Mouse (Mus musculus) gastrocnemius, postnatal 10 days (tissue): ENCODE results near the gene Wfdc16. TPM values are rescaled to one million over a fixed set of nuclear protein-coding genes. Genes with fewer than 3 reads are reported as not detected.

Source experiments
- DNase-seq: peaks from one replicate; pipeline ENCODE4 v3.0.0; 2021; ENCODE audit warnings: mixed read lengths
- long read RNA-seq, 2 experiments: library from polyadenylated mRNA; stranded (forward); transcript quantifications; one replicate each; pipeline ENCODE4 v2.0.0; 2021
- total RNA-seq, 2 experiments: library from RNA; stranded (reverse); gene quantifications; 2 replicates each; pipeline ENCODE4 v1.2.3; 2021

The Wfdc16 gene
- not detected for total RNA-seq
- long read RNA-seq, experiment 1: 0 reads
- long read RNA-seq, experiment 2: 0 reads

DNA sequence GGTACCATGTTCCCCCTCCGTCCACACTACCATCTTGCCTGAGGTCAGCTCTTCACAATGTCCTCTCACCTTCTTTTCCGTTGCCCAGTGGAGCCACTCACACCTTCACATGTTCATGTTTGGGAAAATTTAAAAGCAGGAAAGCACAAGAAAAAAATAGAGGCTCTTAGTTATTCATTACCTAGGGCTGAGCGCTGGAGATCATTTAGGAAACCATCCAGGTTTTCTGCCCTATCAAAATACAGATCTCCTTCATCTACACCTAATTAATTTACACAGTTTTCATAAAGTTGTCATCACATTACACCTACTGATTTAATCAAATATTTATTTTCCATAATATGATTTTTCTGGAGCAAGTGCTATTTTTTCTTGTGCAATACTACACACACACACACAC, at the start of gene Wfdc16:
Gene Wfdc16, minus strand, starts transcription at position 101 of the 400 bp plus-strand sequence.
- DNase-seq: no peak

DNA sequence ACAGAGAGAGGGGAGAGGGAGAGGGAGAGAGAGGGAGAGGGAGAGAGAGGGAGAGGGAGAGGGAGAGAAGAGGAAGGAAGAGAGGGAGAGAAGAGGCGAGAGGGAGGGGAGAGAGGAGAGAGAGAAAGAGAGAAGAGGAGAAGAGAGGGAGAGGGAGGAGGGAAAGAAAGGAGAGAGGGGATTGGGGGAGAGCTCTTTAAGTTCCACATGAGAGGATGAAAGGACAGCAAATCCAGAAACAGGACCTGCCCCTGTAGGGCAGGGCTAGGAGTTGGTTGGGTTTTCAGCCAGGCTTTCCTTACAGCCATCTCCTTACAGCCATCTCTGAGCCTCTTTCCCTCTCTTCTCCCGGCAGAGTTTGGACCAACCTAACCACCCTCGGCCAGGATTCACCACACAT, 46.2 kb upstream of the Wfdc16 start, which contains the start of gene Wfdc13:
Gene Wfdc13, plus strand, starts transcription at position 301 of the 400 bp plus-strand sequence.
- DNase-seq: no peak

DNA sequence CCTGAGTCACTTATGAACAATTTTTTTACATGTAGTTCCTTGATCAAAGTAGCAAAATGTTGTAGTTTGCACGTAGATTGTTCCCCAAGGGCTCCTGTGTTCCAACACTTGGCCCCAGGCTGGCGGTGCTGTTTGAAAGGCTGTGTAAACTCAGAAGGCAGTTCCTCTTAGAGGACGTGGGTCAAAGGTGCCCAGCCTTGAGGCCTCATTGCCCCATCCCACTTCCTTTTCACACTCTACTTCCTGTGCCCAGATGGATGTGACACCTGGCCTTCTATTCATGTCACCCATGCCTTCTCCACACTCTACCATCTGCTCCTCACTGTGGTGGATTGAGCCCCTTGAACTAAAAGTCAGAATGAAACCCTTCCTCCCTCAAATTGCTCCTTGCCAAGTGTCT, 41.3 kb upstream of the Wfdc16 start:
- DNase-seq: no peak

DNA sequence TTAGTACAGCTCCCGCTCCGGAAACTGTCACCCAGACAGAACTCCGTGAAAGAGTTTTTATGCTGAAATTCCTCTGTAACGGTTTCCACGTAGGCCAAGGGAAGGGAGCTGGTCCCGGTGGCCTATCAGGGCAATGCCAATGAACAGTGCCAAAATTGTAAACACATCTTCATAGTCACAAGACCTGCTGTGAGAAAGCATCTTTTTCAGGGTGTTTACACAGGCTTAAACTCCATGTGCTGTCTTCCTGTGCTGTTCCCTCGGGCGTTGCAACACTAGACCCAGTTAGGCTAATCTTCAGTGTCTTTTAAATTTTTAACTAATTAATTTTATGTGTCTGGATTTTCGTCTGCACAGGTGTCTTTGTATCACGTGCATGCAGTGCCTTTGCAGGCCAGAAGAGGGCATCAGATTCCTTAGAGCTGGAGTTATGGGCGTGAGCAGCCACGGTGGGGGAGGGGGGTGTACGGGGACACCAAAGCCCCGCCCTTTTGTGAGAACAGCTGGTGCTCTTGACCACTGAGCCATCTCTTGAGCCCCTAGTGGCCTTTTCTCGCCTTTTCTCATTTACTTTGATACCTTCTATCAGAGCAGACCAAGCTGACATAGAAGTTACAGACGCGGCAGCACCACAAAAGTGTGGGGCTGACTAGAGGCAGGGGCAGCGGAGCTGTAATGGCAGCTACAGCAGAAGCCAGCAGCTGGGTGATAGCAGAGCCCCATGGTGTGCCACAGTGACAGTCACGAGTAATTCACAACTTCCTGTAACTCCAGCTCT, 40.4 kb upstream of the Wfdc16 start:
- DNase-seq: peak; percentile 68

DNA sequence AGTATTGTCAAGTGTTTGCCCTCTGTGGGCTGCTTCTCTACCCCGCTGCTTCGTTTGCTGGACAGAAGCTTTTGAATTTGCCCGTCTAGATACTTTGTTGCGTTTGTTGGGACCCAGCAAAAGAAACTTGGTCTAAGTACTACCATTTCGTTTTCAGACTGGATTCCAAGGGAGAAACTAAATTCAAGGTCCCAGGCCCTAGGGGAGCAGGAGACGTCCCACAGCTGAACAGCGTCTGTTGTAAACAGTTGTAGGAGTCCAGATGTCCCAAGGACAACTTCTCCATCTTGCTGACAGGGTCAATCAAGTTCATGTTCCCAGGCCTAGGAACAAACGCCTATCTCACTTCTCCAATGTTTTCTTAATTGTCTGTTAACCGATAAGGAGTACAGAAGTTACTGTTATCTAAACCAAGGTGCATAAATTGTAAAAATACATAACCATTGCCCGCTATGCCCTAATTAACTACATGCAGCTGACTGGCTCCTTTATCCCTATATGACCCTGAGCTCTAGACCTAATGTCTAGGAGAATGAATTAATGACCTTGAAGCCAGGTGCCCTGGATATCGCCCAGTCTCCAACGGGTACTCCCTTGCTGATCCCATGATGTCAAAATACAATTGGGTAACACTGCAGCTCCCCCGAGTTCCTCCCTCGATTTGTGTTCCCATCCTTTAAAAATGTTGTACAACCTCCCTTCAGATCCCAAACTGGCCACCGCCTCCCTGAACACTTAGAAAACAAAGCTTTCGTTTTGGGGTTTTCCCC, 38.5 kb upstream of the Wfdc16 start:
- no peak for DNase-seq

DNA sequence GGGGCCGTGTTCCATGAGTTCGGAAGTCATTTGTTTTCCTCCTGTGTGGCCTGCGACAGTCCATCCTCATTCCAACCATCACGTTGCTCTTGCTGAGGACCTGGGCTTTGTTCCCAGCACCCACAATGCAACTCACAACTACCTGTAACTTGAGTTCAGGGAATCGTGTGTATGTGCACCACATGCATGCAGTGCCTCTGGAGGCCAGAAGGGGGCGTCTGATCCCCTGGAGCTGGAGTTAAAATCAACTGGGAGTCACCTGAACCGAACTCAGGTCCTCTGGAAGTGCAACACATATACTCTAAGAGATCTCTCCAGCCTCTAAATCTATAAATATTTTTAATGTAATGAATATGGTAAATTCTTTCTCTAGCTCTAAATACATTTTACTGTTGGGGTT, 37.5 kb upstream of the Wfdc16 start:
- no peak for DNase-seq

DNA sequence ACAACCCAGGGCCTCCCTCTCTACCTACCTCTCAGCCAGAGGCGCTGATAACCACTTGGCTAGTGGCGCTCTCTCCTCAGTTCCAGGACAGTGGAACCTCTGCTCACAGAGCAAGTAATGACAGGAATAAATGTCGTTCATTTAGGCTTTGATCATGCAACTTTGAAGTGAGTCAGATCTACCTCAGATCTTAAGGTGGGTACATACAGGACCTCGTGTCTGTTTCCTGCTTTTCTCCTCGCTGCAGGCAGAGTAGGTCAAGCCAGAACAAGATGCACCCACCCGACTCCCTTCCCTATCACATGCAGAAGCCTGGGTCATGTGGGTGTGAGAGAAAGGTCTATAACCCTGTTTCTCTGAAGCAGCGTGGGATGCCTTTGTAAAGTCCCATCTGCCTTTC, 35.4 kb upstream of the Wfdc16 start, which contains the start of gene Wfdc11:
Gene Wfdc11, minus strand, starts transcription at position 101 of the 400 bp plus-strand sequence.
- no peak for DNase-seq

DNA sequence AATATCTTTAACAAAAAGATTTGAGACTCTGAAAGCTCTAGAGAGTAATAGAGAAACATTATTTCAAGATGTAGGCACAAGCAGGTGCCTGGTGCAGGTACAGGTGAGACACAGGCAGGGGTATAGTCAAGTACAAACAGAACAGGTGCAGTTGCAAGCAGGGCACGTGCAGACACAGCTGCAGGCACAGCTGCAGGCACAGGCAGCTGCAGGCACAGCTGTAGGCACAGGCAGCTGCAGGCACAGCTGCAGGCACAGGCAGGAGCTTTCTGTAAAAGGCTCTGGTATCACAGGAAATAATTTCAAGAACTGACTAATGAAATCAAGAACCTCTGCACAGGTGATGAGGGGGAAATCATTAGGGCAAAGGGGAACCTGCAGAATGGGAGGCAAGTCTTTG, 32.3 kb upstream of the Wfdc16 start:
- DNase-seq: no peak

DNA sequence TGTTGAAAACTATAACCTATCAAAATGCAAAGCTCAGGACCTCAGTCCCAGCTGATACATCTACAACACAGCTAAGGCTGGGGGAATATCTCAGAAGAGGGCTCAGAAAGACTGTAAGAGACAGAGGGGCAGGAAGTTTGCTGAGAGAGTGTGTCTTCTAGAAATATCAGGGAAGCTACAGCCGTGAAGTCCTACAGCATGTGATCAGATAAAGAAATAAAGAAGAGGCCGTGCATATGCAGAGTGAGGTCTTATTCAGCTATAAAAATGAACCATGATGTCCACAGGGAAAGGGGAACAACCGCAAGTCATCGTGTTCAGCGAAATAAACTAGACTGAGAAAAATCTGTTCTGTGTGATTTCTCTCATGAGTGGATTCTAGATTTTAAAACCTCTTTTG, 31.7 kb upstream of the Wfdc16 start:
- DNase-seq: no peak

DNA sequence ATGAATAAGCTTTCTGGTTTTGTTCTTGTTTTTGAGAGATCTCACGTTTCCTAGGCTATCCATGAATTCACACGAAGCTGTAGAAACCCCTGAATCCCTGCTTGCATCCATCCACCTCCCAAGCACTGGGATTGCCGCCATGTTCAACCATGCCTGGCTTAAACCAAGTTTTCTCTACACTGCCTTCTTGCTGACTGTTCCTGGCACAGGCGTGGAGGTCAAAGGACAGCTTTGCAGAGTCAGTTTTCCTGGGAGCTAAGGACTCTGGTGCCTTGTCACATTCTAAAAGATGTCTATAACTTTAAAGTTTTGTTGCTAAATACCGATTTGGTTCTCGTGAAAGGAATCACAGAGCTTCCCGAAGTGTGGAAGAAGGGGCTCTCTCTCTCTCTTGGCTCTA, 26.3 kb upstream of the Wfdc16 start:
- DNase-seq: no peak

DNA sequence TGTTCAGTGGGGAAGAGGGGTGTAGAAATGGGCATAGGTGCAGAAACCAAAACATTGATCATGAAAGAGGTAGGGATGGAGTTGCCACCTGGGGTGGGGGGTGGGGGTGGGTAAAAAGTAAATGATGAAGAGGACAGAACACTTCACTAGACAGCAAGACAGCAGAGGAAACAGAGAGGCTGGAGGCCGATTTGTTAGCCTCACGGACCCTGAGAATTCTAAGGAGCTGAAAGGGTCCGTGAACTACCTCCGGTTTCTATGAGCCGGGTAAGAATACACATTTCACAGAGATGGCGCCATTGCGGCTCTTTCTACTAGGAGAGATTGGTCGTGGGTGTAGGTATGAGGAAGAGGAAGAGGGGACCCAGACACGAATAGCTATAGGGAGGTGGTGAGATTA, 17.9 kb upstream of the Wfdc16 start, which contains the start of gene Wfdc9:
Gene Wfdc9, minus strand, starts transcription at position 101 of the 400 bp plus-strand sequence.
- no peak for DNase-seq

DNA sequence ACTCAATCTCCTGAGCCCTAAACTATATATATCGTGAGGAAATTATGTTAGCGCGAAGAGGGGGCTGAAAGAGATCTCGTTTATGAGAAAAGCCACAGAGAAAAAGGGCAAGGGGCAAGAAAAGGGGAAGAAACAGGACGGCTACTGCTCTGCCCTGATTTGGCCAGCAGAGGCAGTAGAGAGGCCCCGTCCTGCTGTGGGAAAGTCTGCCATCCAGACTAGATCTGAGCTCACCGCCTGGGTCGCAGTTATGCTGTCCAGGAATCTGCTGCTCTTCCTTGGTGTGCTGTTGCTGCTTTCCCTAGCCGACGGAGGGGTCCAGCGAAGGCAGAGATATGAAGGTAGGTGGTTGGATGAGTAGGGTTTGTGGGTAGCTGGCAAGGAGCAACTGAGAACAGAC, 17.3 kb upstream of the Wfdc16 start, which contains the start of gene Wfdc10:
Gene Wfdc10, plus strand, starts transcription at position 189 of the 400 bp plus-strand sequence.
- DNase-seq: peak; percentile 54

DNA sequence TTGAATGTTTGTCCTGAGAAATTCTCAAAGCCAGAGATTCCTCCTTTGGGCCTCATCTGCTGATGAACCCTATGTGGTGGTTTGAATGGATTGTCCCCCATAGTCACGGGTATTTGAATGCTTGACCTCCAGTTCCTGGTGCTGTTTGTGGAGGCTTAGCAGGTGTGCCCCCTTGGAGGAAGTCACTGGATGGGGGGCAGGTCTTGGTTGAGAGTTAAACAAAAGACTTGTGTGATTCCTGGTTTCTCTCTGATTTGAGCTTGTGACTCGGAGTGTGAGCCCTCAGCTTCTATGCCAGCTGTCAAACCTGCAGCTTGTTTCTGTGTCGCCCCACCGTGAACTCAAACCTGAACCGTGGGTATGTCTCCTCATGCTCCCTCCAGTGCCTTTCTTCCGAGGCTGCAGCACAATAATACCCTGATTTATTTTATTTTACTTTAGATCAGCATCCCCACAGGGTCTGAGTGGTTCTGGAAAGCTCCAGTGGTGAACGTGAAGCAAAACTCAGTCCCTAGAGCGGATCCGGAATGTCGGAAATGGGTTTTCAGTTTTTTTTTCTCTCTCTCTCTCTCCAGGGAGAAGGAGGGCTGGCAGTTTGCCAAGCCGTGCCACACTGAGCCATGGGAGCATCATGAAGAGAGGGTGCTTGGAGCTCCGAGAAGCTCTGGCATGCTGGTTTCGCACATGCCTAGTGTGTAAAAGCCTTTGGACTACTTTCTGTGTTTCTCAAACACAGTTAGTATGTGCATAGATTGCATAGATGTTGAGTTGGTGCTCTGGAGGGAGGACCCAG, 3.5 kb upstream of the Wfdc16 start:
- DNase-seq: no peak

DNA sequence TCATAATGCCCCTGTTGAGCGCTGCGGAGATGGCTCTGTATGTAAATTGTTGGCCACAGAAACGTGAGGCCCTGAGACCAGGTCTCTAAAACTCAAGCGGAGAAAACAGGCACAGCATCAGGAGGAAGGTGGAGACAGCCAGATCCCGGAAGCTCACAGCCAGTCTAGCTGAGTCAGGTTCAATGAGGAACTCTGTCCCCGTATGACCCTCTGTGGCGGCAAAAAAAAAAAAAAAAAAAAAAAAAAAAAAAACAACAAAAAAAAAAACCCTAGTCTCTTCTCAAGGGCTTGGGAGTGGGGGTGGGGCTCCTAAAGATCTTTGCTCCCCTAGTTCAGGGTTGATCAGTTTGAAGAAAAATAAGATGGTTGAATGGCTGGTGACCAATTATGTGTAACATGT, 2.5 kb upstream of the Wfdc16 start:
- no peak for DNase-seq

DNA sequence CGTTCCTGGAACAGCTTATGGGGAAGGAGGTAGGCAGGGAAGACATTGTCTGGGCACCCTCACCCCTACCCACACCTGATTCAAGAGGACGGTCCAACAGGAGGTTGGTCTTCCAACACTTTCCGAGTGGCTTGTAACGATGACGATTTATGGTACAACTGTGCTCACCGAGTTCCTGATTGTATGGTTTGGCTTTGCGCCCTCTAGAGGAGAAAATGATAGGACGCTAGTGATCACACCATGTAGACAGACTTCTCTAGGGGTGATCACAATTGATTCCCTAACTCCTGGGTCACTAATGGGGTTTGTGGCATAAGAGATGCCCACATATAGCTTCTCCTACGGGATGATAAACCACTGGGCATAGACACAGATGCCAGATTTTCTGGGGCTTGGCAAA, 3.3 kb downstream of the Wfdc16 start:
- DNase-seq: no peak

DNA sequence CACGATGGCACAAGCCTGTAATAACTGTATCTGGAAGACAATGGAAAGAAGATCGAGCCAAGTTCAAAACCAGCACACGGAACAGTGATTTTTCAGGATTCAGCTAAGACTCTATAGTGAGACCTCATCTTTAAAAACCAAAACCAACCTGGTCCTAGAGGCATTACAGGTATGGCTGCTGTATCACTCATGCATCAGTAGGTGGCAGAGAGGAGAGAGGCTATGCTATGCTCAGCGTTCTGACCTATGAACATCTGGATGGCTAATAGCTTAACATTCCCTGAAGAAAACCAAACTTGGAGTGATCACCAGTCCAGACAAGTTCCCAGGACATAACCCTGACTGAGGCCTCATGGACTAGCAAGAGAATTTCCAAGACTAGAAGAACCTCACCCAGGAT, 16.8 kb downstream of the Wfdc16 start:
- no peak for DNase-seq

DNA sequence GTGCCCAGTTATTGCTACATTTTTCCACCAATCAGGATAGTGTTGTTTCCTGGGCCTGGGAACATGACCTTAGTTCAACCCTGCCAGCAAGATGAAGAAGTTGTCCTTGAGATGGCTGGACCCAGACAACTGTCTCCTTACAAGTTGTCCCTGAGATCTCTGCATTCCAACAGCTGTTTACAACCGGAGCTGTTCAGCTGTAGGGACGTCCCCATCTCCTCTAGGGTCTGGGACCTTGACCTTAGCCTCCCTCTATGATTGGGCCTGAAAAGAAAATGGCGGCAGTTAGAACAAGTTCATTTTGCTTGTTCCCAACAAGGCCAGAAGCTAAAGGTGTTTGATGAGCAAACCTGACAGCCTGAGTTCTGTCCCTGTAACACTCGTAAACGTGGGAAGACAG, 19.5 kb downstream of the Wfdc16 start:
- DNase-seq: no peak

DNA sequence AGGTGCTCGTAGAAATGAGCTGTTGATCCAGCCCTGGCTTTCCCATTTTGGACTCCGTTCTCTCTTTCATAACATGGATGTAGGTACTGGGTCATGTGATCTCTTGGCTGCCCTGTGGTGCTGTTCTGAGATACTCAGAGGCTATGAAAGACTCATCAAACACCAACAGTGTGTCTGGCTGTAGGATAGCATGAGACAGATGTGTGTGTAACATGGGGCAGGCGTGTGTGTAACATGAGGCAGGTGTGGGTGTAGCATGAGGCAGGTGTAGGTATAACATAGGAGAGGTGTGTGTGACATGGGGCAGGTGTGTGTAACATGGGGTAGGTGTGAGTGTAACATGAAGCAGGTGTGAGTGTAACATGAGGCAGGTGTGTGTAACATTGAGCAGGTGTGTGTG, 23.2 kb downstream of the Wfdc16 start:
- no peak for DNase-seq

DNA sequence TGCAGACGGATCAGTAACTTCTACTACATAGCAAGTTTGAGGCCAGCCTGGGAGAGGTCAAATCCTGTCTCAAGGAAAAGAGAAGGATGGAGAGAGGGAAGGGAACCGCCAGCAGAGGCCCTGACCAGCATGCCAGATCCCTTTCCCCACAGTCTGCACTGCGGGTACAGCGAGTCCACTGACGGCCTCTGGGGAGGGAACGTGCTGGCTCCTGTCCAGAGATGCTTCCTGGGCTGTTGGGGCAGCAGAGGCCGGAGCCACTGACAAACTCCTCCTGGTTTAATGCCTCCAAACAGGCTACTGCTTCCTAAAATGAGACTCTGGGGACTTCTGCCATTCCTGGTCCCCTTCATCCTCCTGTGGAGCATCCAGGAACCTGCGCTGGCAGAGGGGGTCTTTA, 25.1 kb downstream of the Wfdc16 start, which contains the start of the genes Wfdc6b and Wfdc8:
Gene Wfdc6b, plus strand, starts transcription at position 52 of the 400 bp plus-strand sequence.
Gene Wfdc8, minus strand, starts transcription at position 156 of the 400 bp plus-strand sequence.
- peak; percentile 35 for DNase-seq

DNA sequence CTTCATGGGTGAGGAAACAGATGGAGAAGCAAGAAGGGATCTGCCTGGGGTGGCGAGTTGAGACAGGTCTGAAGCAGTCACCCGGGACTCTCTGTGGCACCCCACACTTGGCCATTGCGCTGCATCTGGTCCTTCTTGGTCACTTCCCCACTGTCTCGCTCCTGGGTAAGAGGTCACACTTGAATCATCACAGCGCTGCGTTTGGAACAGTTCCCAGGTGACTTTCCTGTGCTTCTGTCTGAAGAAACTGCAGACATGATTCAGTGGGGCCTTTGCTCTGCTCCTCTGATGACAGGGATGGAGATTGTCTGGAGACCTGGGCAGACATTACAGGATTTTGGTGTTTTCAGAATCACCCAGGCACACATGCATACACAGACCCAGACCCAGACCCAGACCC, 29.8 kb downstream of the Wfdc16 start:
- DNase-seq: no peak

DNA sequence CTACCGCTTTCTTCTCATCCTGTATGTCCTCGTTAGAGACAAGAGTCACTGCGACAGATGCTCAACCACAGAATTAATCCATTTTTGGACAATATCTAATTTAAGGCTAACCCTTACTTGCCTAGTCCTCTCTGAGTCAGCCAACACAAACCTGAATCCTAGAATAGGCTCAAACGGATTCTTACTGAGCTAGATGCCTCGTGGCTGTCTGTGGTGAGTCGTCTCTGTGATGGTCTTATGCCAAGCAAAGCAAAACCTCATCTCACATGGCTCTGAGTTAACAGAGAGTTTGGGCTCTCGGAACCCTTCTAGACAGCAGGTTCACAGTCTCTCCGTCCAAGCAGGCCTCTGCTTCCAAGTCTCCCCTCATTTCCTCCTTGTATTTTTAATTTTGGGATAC, 34.2 kb downstream of the Wfdc16 start:
- DNase-seq: no peak

DNA sequence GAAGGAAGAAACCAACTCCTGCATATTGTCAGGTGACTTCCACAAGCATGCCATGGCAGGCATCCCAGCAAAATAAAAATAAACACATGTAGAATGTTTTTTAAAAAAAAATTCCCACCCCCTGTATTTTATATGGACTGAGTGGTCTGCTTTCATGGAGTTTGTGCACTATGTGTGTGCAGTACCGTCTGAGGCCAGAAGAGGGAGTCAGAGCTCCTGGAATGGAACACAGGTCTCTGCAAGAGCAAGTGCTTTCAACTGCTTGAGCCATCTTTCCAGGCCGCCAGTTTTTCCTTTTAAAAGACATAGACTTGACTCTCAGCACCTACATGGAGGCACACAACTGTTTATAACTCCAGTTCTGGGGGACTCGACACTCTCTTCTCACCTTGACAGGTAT, 35.1 kb downstream of the Wfdc16 start:
- no peak for DNase-seq
